Mouse (Mus musculus) adrenal gland, postnatal 14 days (tissue): Measurements from ENCODE around the gene Stat5b. TPM values are rescaled to one million over a fixed set of nuclear protein-coding genes. Genes with fewer than 3 reads are reported as not detected.
A peak's percentile ranks its signal among the peaks of the same experiment; 100 is the strongest.

Experiments used
- DNase-seq: peaks from one replicate; pipeline ENCODE4 v3.0.0; 2021; ENCODE audit warnings: mixed read lengths
- total RNA-seq: library from RNA; stranded (reverse); gene quantifications from 2 replicates; pipeline ENCODE4 v1.2.3, GENCODE M21; 2021

Gene Stat5b
- total RNA-seq, 1 experiment from 2014 or later: 74.6 TPM

DNA sequence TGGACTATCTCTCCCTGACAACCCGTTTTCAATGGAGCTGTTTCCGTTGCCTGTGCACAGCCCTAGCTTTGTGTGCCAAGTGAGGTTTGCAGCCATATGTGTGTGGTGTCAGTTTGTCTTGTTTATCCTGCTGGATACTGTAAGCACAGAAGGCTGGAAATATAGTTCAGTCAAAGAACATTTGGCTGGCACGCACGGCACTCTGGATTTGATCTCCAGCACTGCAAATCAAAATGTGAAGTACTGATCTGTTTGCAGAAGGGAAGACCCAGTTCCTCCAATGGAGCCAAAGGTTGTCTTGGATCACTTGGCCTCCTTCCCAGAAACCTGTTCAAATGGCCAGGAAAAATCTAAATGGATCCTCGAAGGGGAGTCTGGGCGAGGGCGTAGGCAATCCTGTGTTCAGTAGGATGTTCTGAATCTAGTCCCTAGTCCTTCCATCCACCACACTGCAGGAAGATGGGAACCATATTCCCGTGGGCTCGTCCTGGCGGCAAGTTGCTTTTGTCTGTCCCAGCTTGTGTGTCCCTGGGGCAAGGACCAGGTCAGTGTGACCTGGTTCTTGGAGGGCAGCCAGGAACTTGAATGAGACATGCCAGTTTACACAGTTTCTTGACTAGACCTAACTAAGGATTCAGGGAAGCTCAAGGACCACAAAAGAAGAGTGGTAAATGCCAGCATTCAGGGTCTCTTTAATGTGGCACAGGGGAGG, 19.9 kb upstream of the Stat5b start:
- peak; percentile 64 for DNase-seq

DNA sequence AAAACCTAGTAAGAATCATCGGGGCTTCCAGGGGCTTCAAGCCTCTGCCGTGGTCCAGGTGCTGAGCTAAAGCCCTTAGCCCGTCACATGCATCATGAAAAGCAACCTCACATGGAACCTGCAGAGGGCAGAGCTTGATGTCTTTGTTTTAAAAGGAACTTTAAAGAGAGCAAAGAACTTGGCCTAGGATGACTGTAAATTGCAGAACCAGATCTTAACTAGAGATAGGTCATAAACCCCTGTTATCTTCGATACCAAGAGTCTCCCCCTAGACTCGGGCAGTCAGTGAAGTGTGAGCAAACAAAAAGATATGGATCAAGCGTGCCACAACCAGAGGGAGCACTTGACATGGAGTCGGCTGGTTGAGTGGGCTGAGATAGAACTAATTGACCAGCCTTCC, 15.1 kb upstream of the Stat5b start:
- no peak for DNase-seq

DNA sequence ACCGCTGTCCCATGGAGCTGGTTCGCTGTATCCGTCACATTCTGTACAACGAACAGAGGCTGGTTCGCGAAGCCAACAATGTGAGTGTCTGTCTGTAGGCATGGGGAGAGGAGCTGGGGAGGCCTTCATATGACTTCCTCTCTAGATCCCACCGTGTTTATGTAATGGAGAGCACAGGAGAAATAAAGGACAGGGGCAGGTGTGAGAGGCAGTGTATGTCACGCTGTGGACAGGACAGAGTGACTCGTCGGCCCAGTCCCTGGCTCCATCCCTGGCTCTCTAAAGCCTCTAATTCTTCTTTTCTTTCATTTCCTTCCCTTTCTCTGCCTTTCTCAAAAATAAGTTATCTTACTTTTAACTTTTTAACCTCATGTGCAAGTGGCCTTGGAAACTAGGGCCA, 12.6 kb upstream of the Stat5b start:
- no peak for DNase-seq

GRCm38 (mm10) chr11:100861836-100862235, 11.3 kb upstream of the Stat5b start:
- peak; percentile 35 for DNase-seq

- no peak for DNase-seq
Observed at GRCm38 (mm10) chr11:100861335-100861734, 10.8 kb upstream of the Stat5b start.

GRCm38 (mm10) chr11:100860198-100861048, 9.9 kb upstream of the Stat5b start:
- DNase-seq: peak; percentile 94

DNA sequence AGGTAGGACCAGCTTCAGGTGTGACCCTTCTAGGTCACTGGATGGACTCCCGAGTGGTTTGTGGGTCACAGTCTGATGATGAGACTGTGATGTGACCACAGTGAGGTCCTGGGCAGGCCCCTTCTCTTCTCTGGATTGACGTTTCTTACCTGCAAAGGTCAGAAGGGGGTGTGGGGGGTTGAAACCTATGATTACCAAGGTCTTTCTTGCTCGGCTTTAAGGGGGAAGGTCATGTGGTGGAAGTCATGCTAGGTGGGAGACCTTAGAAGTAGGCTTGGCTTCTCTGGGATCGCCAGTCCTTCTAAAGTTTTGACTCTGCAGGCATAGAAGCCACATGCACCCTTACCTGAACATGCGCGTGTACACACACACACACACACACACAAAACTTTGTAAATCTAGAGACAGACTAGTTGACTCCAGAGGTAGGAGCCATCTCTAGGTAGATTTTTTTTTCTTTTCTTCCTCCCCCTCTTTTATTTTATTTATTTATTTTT, 9.1 kb upstream of the Stat5b start:
- no peak for DNase-seq

- DNase-seq: peak; percentile 95
Observed at GRCm38 (mm10) chr11:100858935-100859578, 8.5 kb upstream of the Stat5b start, which contains the start of gene Stat5a. TSS of gene Stat5a (plus strand) at chr11:100859351.

DNA sequence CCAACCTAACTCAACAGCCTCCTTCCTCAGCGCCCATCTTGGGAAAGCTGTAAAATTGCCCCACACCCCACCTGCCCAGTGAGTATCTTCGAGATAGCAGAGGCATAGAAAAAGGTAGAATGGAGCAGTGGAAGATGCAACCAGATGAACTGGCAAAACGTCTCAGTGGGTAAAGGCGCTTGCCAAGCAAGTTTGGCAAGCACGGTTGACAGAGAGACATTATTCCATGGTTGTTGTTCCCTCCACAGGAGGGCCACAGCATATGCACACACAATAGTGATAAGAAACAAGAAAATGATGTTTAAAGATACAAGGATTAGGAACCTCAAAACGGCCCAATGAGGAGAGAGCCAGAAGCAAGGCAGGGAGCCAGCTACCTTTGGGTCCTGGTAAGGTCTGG, 7.4 kb upstream of the Stat5b start:
- no peak for DNase-seq

- no peak for DNase-seq
Observed at GRCm38 (mm10) chr11:100855178-100855577, 4.7 kb upstream of the Stat5b start.

DNA sequence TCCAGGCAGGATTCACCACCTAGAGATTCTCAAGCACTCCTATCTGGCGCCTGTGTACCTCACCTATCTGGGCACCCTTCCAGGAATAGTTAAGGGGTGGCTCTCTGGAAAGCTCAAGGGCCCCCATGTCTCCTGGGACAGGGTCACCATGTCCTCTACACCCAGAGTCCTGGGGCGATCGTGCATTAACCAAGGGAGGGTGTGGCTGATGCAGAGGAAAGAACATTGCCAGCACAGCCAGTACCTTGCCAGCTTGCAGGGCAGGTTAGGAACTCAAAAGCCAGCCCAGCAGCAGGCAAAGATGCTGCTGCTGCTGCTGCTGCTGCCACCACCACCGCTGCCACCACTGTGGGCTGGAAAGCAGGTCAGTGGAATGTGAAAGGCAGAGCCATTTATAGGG, 3.7 kb upstream of the Stat5b start:
- DNase-seq: no peak

DNA sequence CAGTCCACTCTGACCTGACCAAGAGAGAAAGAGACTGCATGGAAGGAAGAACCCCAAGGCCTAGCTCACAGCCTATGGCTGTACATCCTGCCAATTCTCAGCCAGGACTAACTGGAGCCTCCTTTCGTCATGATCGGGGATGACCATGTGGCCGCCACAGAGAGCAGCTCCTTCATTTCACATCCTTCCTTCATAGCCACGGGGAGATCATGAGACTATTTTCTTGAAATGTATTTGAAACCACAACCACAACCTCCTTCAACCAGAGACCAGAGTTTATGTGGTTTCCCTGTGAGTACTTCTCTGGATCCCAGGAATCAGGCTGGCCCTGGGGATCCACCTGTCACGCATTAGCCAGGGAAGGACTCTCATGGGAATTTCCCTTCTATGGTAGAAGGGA, 2.5 kb upstream of the Stat5b start:
- DNase-seq: no peak

DNA sequence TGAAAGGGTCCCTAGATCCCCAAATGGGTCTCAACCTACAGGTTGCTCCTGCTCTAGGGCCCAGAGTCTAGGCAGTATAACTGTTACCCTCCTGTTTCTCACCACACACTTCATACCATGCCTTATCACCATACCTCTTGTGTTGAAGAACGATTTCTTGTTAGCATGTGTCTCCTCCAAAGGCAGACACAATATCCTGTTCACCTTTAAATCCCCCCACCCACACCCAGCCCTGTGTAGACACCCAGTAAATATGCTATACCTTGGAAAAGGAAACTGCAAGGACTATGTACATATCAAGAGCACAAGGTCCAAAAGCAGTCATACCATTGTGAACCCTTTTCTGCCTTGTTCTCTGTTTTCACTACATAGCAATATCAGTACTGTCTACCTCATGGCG, 1.6 kb upstream of the Stat5b start:
- no peak for DNase-seq

- DNase-seq: peak; percentile 90
Observed at GRCm38 (mm10) chr11:100850778-100851528, 429 bp upstream of the Stat5b start.

DNA sequence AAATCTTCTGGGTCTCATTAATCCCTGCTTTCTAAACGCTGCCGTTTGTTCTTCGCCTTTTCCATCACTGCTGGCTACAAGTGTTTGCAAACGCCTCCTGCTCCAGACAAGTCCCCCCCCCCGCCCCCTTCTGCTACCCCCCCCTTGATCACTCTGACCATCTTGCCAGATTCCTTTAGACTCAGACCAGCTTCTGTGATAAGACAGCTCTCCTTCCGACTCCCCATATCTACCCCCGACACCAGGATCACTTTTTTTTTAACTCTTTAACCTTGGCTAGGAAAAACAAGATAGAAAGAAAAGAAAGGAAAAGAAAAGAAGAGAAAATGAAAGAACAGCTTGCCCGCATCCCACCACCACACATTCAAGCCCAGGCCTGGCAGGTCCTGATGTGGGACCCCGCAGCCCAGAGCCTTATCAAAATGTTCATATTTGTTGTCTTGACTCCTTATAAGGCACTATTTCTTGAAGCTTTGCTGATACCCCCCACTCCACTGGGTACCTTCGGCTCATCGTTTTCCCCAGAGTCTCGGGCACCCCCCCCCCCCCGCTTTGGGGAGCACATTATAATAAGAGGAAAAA, 977 bp downstream of the Stat5b start:
- no peak for DNase-seq

- DNase-seq: no peak
Observed at GRCm38 (mm10) chr11:100848789-100849379, 1.6 kb downstream of the Stat5b start.

- no peak for DNase-seq
Observed at GRCm38 (mm10) chr11:100848080-100848479, 2.4 kb downstream of the Stat5b start.

GRCm38 (mm10) chr11:100847572-100847971, 3.0 kb downstream of the Stat5b start:
- no peak for DNase-seq

- DNase-seq: no peak
Observed at GRCm38 (mm10) chr11:100845793-100846192, 4.7 kb downstream of the Stat5b start.

DNA sequence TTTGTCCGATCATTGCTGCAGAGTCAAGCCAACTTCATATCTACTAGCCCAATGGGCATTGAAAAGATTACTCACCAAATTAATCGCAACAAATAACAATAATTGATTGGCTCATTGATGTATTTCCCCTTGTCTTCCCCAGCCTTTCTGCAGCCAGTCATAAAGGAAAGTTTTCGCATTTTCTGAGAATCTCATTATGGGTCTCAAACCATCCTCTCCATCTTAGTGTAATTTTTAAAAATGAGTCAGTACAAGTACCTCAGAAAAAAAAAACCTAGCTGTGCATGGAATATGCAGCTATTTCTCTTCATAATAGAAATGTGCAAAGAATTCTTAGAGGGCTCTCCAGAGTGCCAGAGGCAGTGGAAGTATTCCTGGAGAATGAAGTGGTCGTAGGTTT, 6.4 kb downstream of the Stat5b start:
- no peak for DNase-seq

DNA sequence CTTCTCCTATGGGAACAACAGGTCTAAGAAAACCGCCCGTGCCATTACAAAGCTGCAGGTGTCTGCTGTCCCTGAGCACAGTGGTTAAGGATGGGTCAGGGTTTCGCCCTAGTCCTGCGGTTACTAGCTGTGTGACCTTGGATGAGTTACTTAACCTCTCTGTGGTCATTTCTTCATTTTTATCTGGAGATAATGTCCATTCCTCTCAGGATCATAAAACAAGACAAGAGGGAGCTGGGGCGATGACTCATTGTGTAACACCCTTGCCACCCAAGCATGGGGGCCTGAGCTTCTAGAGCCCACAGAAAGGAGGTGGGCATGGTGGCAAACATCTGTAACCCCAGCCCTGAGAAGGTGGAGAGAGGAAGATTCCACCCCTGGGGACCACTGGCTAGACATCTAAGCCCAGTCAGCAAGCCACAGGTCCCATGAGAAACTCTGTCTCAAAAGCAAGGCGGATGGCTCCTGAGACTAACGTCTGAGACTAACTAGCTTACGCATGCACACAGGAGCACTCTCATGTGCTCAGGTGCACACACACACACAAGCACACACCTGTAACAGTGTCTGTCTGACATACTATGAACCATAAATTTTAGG, 7.4 kb downstream of the Stat5b start:
- no peak for DNase-seq
